Mouse (Mus musculus) Patski (cell line): ENCODE measurements around the gene BC016579. TPM values are rescaled to one million over a fixed set of nuclear protein-coding genes. Genes with fewer than 3 reads are reported as not detected.

Source experiments
- ATAC-seq: fragments of 100-300 bp; one replicate; pipeline ENCODE4 v1.8.0; 2021
- CTCF ChIA-PET: fragments of 350-600 bp; sonication (Branson Sonifier 250); formaldehyde crosslinking; loops from one replicate; lab custom pipeline; 2022; ENCODE audit warnings: inconsistent platforms; lab: Charles Lee
- POLR2A ChIA-PET: fragments of 350-600 bp; sonication (Branson Sonifier 250); formaldehyde crosslinking; loops from one replicate; lab custom pipeline; 2022; ENCODE audit warnings: antibody characterized with exemption, inconsistent platforms; lab: Charles Lee
- DNase-seq: peaks from one replicate; pipeline ENCODE4 v3.0.0-alpha.2; 2011; ENCODE audit warnings: low read depth, low spot score
- H3K27me3 ChIP-seq: fragments of 371-371 bp; one replicate; pipeline ENCODE4 v1.5.1; 2021
- CTCF ChIP-seq: fragments of 100-300 bp; IDR thresholded peaks from one replicate; pipeline ENCODE4 v1.5.1; 2021
- in situ Hi-C: fragments of 300-500 bp; cut with MboI; formaldehyde crosslinking; loops from 3 replicates; pipeline ENCODE4 v1.11.1; 2018; ENCODE audit warnings: low pct_unique_long_range_greater_than_20kb, mixed read lengths
- polyA plus RNA-seq: library from polyadenylated mRNA; unstranded; gene quantifications from one replicate; pipeline ENCODE4 v1.2.3, GENCODE M21; 2021

BC016579 gene
- polyA plus RNA-seq, 1 experiment from 2014 or later = not detected

DNA sequence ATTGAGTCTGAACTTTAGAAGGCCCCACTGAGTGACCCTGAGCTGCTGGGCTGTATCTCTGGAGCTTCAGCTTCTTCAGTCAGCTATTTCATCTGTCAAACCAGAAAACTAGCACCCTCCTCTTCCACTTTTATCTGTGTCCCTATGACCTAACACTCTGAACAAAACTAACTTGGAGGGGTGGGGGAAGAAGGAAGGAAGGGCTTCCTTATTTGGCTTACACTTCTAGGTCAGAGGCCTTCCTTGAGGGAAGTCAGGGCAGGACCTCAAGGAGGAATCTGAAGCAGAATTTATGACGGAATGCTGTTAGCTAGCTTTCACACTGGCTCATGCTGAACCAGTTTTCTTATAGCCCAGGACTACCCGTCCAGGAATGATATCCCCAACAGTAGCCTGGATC lies 2.4 kb downstream of the BC016579 start:
- TF ChIP-seq CTCF = no peak
- no peaks in the 10 kb centered on the region for H3K27me3 ChIP-seq
- POLR2A ChIA-PET = no interaction called here
- in situ Hi-C loops = no loop called here
- no peak for ATAC-seq
- CTCF ChIA-PET = no interaction called here
- no peak for DNase-seq

DNA sequence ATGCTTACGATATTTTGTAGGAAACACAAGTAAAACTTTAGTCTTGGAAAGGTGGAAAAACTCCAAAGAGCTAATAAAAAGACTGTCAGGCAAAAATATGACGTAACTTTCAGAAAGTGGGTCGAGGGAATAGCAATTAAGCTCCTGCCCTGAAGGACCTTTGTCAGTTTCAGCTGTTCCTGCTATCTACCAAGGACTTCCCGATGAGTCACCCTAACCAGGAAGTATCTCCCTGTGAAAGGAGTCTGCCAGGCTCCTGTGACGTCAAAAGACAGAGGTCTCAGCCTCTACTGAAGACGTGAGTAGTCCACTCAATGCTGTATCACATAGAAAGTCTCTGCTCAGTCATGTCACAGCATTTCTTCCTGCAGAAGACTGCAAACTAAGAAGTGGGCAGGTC lies 9.5 kb downstream of the BC016579 start:
- H3K27me3 ChIP-seq = no peaks in the 10 kb centered on the region
- ChIA-PET POLR2A (no interaction called here), CTCF (interaction anchor here (0.6 to 1.6 kb wide), 2 partner anchors 14 to 376 kb away, joined by 3 to 5 read pairs; no protein-coding TSS in a partner anchor)
- no peak for DNase-seq
- no peak for ATAC-seq
- no peak for TF ChIP-seq CTCF
- in situ Hi-C loops = loop anchor here (25.0 kb wide), 1 partner anchor 882 kb away; the partner anchor contains the start of gene Cd200r1

DNA sequence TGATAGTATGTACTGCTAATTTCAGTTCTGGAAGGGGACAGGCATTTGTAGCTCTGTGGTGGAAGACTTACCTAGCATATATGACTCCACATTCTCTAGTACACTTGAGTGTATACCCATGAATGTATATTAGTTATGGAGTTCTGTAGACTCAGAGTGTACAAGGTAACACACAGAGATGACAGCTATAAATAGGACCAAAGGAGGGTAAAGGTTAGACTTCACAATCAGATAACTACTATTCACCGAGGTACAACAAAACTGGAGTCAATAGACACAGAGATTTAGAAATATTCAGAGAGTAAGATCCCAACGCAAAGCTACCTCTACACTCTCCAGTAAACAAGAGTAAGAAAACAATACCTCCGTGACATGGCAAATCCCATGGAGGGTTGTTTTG lies 9.9 kb downstream of the BC016579 start:
- no peak for ATAC-seq
- DNase-seq = no peak
- ChIA-PET CTCF (interaction anchor here (1.6 kb wide), 1 partner anchor 13 kb away, joined by 5 read pairs; no protein-coding TSS in a partner anchor), POLR2A (no interaction called here)
- in situ Hi-C loops = loop anchor here (25.0 kb wide), 1 partner anchor 882 kb away; the partner anchor contains the start of gene Cd200r1
- no peaks in the 10 kb centered on the region for H3K27me3 ChIP-seq
- no peak for TF ChIP-seq CTCF

DNA sequence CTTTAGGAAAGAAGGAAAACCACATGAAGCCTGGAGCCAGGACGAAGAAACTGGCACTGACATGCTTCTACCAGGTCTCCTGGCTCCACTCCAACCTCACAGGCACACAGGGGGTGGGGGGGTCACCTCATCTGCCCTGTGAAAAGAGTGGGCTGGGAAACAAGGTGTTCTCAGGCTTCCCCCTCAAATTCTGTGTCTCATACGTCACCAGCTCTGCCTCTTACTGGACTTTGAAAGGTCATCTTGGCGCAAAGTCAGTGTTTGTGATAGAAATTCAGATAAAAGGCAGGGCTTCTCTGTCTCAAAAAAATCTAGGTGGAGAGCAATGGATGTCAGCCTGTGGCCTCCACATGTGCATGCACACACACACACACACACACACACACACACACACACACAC lies 12.6 kb downstream of the BC016579 start:
- CTCF ChIA-PET = interaction anchor here (1.3 kb wide), 1 partner anchor 11 kb away, joined by 3 read pairs; no protein-coding TSS in a partner anchor
- in situ Hi-C loops = loop anchor here (25.0 kb wide), 1 partner anchor 879 kb away; the partner anchor contains the start of gene Cd200r1
- TF ChIP-seq CTCF = no peak

DNA sequence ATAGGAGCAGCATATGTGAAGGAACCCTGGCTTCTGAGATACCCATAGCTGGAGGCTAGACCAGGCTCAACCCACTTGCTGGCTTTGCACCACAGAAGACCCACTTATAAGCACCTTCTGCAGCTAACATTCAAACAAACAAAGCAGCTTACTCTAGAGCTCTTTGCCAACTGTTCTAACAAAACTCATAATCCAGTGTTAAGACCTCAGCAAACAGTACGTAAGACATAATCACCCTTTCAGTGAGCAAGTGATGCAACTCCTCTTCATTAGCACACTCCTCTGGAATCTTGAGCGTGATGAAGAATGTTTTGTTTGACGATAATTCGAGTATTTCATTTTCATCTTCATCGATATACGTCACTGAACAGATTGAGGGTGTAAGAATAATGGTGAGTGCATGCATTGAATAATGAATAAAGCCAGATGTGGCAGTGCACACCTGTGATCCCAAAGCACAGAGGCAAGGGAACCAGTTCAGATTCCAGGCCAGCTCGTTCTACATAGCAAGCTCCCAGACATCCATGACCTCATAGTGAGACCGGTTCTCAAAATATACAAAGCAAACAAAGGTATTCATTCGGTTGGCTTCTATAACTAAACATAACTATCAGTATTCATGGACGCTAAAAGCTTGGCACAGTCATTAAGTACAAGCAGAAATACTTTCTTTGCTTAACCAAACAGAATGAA lies 13.7 kb downstream of the BC016579 start:
- peaks cover 1% of the 10 kb centered on the region for H3K27me3 ChIP-seq
- no peak for DNase-seq
- in situ Hi-C loops = loop anchor here (25.0 kb wide), 1 partner anchor 878 kb away; the partner anchor contains the start of gene Cd200r1
- POLR2A ChIA-PET = no interaction called here
- no peak for TF ChIP-seq CTCF
- no peak for ATAC-seq
- CTCF ChIA-PET = interaction anchor here (1.0 to 1.3 kb wide), 3 partner anchors 10 to 13 kb away, joined by 3 to 4 read pairs (median 3); no protein-coding TSS in a partner anchor

More for the DNA sequence above, 12.6 kb downstream of the BC016579 start:
- H3K27me3 ChIP-seq = no peaks in the 10 kb centered on the region
- no peak for DNase-seq
- no peak for ATAC-seq
- POLR2A ChIA-PET = interaction anchor here (0.7 kb wide), 1 partner anchor 452 kb away, joined by 4 read pairs; no protein-coding TSS in a partner anchor

DNA sequence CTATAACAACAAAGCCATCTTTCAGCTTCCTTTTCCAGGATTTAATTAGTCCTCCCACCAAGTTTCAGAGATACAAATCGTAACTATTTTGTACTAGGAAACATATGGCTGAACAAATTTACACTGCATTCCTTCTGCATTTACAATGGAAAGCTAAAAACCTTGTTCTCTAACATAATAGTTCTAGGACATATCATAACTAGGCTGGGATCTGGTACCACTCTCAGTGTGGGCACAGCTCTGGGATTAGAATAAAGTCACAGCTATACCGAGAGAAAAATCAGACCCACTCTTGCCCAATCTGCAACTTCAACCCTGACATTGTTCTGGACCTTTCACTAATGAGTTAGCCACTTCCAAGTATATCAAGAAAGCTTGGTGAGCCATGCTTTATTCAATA lies 18.0 kb downstream of the BC016579 start:
- no peak for TF ChIP-seq CTCF
- ATAC-seq = no peak
- peaks cover 4% of the 10 kb centered on the region for H3K27me3 ChIP-seq
- ChIA-PET CTCF (no interaction called here), POLR2A (no interaction called here)
- in situ Hi-C loops = loop anchor here (25.0 kb wide), 1 partner anchor 874 kb away; the partner anchor contains the start of gene Cd200r1
- DNase-seq = no peak

DNA sequence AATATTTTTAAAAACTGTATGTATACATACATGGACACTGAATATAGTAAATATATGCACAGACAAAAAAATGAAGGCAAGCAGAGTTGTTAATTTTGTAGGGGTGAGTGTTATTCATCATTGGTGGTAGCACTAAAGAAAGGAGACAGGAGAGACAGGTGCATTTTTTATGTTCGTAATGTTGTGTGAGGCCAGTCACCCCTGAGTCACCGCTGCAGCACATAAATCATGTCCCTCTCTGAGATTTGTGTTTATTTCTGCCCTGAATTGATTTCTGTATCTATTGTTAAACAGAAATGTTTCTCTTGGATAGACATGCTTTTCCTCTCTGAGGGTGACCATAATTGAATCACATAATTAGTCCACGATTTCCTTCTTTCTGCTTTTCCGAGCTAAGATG lies 21.4 kb downstream of the BC016579 start:
- in situ Hi-C loops = loop anchor here (5.0 to 25.0 kb wide), 2 partner anchors 435 to 870 kb away; partner anchors contain the start of gene Cd200r1
- ATAC-seq (no peak), DNase-seq (no peak)
- peaks cover 4% of the 10 kb centered on the region for H3K27me3 ChIP-seq
- CTCF ChIA-PET = interaction anchor here (3.2 kb wide), 1 partner anchor 440 kb away, joined by 25 read pairs; no protein-coding TSS in a partner anchor
- no peak for TF ChIP-seq CTCF
- POLR2A ChIA-PET = no interaction called here

DNA sequence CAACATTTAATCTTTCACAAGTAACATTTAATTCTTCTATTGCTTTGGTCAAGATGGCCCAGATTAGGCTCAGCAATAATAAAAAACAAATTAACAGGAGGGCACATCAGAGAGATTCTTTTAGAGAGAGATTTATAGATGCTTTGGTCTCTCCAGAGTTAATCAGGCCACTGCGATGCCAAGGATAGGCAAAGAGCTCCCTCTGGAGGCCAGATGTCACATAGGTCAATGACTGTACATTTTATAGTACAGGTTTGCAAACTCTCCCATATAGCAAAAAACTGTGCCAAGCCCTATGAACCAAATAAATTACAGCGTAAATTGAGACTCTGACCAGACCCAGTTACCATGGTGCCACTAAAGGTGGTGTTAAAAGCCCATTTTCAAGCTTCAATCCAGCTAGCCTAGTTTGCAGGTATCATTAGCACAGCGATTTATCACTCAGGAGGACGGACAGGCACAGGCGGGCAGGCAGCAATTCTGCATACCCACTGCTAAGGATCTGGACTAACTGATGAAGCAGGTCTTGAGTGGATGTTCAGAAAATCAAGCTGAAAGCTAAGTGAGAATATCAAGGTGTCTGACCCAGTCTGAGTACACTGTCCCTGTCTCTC lies 23.4 kb downstream of the BC016579 start:
- in situ Hi-C loops = loop anchor here (5.0 to 25.0 kb wide), 2 partner anchors 433 to 868 kb away; partner anchors contain the start of gene Cd200r1
- ATAC-seq = peak; percentile 62
- CTCF ChIA-PET = interaction anchor here (0.7 to 3.2 kb wide), 18 partner anchors 9 to 446 kb away, joined by 3 to 25 read pairs (median 4); no protein-coding TSS in a partner anchor
- TF ChIP-seq CTCF = peak; percentile 83
- DNase-seq = no peak
- H3K27me3 ChIP-seq = peaks cover 4% of the 10 kb centered on the region
- POLR2A ChIA-PET = no interaction called here

DNA sequence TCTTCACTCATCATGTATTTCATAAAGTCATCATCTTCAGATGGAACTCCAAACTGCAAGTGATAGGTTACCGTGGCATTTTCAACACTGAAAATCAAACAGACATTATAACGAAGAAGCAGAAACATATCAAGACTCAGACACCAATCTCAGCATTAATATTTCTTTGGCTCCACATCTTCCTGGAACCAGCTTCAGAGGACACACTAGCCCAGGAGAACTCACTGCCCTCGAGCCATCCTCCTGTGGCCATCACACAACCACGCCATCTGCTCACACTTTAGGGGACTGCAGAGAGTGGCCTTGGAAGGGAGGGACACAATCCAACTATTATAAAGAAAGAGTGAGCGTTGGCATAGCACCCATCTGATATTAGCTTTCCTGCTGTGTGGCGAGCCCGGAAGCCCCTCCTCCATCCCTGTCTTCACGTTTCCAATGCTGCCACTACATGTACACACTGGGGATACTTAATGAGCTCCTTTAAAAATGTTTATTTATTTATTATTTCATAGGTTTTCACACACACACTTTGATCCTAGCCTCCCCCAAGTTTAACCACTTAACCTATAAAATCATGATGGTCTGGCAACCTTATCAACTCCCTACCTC lies 24.3 kb downstream of the BC016579 start:
- TF ChIP-seq CTCF = no peak
- H3K27me3 ChIP-seq = no peaks in the 10 kb centered on the region
- ChIA-PET CTCF (interaction anchor here (0.7 to 3.2 kb wide), 17 partner anchors 9 to 445 kb away, joined by 3 to 25 read pairs (median 4); no protein-coding TSS in a partner anchor), POLR2A (no interaction called here)
- DNase-seq = no peak
- in situ Hi-C loops = loop anchor here (5.0 to 25.0 kb wide), 2 partner anchors 432 to 867 kb away; partner anchors contain the start of gene Cd200r1
- no peak for ATAC-seq

DNA sequence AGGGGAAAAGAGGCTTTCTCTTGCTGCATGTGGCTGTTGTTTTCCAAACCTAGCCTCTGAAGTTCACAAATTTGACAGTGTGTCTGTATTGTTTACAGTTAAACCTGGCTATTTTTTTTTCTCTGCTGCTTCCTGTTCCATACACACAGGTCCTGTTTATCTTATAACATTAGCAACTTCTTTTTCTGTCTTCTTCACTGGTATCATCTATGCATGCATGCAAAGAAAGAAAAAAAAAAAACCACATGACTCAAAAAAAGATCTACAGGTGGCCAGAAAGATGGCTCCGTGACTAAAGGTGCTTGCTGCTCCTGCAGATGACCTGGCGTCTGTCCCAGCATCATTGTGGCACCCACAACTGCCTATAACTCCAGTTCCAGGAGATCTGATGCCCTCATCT lies 28.5 kb downstream of the BC016579 start:
- H3K27me3 ChIP-seq = peaks cover 6% of the 10 kb centered on the region
- ChIA-PET CTCF (no interaction called here), POLR2A (no interaction called here)
- ATAC-seq = no peak
- in situ Hi-C loops = loop anchor here (25.0 kb wide), 1 partner anchor 863 kb away; the partner anchor contains the start of gene Cd200r1
- no peak for TF ChIP-seq CTCF
- no peak for DNase-seq
